Mouse (Mus musculus): ENCODE data around the gene Capns2. TPM values are rescaled to one million over a fixed set of nuclear protein-coding genes. Genes with fewer than 3 reads are reported as not detected.

Capns2 gene
- polyA plus RNA-seq, 1 experiment from 2014 or later: 0.42 TPM

DNA sequence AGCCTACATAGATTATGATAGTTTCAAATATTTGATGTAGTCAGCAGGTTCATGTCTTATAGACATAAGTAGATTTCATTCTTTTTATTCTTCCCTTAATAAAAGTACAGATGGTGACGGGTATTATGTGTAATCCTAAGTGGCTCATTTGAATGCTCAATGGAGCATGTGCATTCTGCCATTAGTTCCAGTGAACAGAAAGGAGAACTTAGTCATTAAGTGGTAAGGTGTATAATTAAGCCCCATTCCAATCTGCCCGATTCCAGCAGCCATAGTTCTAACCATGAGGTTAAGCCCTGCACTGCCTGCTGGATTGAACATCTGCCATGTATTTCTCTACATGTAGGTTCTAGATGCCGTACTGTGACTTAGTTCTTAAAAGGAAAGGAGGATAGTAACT is 20.6 kb downstream of the Capns2 start:
- no peak overlapping the region for H3K4me2 ChIP-seq (ENCODE audit: low read depth, low read length)
- H3K9ac ChIP-seq (replicated peaks; ENCODE audit: low read depth, low read length): no peak overlapping the region
- ATAC-seq (ENCODE audit: low read depth): no peak
- no peaks in the 10 kb centered on the region for H3K27me3 ChIP-seq (ENCODE audit: control insufficient read depth, insufficient read depth, low read length)
- no peak overlapping the region for H3K27ac ChIP-seq (ENCODE audit: low read depth, low read length)
- no peaks in the 10 kb centered on the region for H3K9me3 ChIP-seq (ENCODE audit: control insufficient read depth, low read length)
- H3K4me1 ChIP-seq (ENCODE audit: control insufficient read depth, insufficient read depth, low read length): no peaks in the 10 kb centered on the region
- no peak overlapping the region for H3K4me3 ChIP-seq (ENCODE audit: low read depth, low read length)
- 49% methylated on average over 3 of the region's 3 CpGs for WGBS
- H3K36me3 ChIP-seq (ENCODE audit: control insufficient read depth, insufficient read depth, low read length): no peaks in the 10 kb centered on the region

DNA sequence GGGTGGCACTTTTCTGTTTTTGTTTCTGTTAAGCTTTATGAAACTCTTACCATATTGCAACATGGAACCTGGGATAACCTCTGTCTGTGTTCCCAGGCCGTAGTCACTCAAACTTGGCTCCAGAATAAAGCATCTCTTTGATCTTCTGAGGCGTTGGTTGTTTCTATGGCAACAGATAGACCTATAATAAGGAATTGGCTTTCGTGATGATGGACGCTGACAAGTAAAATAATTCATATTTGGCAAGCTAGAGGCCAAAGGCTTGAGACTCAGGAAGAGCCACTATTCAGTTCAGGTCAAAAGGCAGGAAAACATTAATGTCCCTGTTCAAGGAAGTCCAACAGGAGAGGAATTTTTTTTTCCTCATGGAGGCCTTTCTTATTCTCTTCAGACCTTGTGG is 27.8 kb downstream of the Capns2 start:
- H3K27me3 ChIP-seq (ENCODE audit: control insufficient read depth, insufficient read depth, low read length): no peaks in the 10 kb centered on the region
- H3K27ac ChIP-seq (ENCODE audit: low read depth, low read length): no peak overlapping the region
- no peak overlapping the region for H3K4me2 ChIP-seq (ENCODE audit: low read depth, low read length)
- H3K4me1 ChIP-seq (ENCODE audit: control insufficient read depth, insufficient read depth, low read length): no peaks in the 10 kb centered on the region
- no peak for ATAC-seq (ENCODE audit: low read depth)
- WGBS: 76% methylated on average over 4 of the region's 4 CpGs
- 0 out of 2 replicates have a peak, but pooled peaks cover 4% of the 10 kb centered on the region for H3K9me3 ChIP-seq (ENCODE audit: control insufficient read depth, low read length)
- no peaks in the 10 kb centered on the region for H3K36me3 ChIP-seq (ENCODE audit: control insufficient read depth, insufficient read depth, low read length)
- no peak overlapping the region for H3K9ac ChIP-seq (replicated peaks; ENCODE audit: low read depth, low read length)
- H3K4me3 ChIP-seq (ENCODE audit: low read depth, low read length): no peak overlapping the region

DNA sequence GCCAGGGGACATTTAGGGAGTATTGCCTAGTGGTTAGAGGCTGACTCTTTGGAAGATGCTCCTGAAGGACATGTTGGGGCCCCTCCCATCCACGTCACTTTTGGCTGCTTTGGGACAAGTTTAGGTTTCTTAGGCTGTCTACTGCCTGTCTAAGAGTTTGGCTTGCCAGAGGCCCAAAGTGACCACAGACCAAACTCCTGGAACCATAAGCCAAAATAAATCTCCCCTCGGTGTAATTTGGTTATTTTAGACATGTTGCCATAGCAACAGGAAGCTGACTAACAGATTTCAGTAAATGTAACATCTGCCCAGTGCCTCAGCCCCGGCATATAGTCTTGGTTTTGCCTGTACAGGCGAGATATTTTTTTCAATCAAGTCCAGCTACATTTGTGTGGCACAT is 36.8 kb downstream of the Capns2 start:
- Histone ChIP-seq H3K9ac (replicated peaks; ENCODE audit: low read depth, low read length) (no peak overlapping the region), H3K27ac (ENCODE audit: low read depth, low read length) (no peak overlapping the region), H3K4me3 (ENCODE audit: low read depth, low read length) (no peak overlapping the region), H3K27me3 (ENCODE audit: control insufficient read depth, insufficient read depth, low read length) (no peaks in the 10 kb centered on the region), H3K9me3 (ENCODE audit: control insufficient read depth, low read length) (no peaks in the 10 kb centered on the region), H3K4me1 (ENCODE audit: control insufficient read depth, insufficient read depth, low read length) (no peaks in the 10 kb centered on the region), H3K36me3 (ENCODE audit: control insufficient read depth, insufficient read depth, low read length) (no peaks in the 10 kb centered on the region), H3K4me2 (ENCODE audit: low read depth, low read length) (no peak overlapping the region)
- ATAC-seq (ENCODE audit: low read depth): no peak
- 84% methylated on average over 4 of the region's 4 CpGs for WGBS

DNA sequence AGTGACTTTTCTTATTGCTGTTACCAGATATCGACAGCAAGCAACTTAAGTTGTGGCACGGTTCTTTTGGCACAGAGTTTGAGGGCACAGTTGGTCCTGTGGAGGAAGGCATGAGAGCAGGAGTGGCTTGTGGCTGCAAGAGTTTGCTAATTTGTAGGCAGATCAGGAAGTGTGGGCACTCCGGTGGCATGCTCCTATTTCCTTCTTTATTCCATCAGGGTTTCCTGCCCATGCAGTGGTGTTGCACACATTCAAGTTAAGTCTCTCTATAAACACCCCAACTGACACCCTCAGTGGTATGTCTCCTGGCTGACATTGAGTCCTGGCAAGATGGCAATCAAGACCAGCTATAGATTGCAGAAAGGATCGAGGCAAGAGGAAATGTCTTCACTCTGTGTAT is 47.9 kb downstream of the Capns2 start:
- H3K27me3 ChIP-seq (ENCODE audit: control insufficient read depth, insufficient read depth, low read length): no peaks in the 10 kb centered on the region
- no peaks in the 10 kb centered on the region for H3K4me1 ChIP-seq (ENCODE audit: control insufficient read depth, insufficient read depth, low read length)
- no peak overlapping the region for H3K27ac ChIP-seq (ENCODE audit: low read depth, low read length)
- no peaks in the 10 kb centered on the region for H3K36me3 ChIP-seq (ENCODE audit: control insufficient read depth, insufficient read depth, low read length)
- WGBS: 88% methylated on average over 4 of the region's 4 CpGs
- no peaks in the 10 kb centered on the region for H3K9me3 ChIP-seq (ENCODE audit: control insufficient read depth, low read length)
- H3K4me2 ChIP-seq (ENCODE audit: low read depth, low read length): no peak overlapping the region
- H3K9ac ChIP-seq (replicated peaks; ENCODE audit: low read depth, low read length): no peak overlapping the region
- H3K4me3 ChIP-seq (ENCODE audit: low read depth, low read length): no peak overlapping the region
- no peak for ATAC-seq (ENCODE audit: low read depth)

DNA sequence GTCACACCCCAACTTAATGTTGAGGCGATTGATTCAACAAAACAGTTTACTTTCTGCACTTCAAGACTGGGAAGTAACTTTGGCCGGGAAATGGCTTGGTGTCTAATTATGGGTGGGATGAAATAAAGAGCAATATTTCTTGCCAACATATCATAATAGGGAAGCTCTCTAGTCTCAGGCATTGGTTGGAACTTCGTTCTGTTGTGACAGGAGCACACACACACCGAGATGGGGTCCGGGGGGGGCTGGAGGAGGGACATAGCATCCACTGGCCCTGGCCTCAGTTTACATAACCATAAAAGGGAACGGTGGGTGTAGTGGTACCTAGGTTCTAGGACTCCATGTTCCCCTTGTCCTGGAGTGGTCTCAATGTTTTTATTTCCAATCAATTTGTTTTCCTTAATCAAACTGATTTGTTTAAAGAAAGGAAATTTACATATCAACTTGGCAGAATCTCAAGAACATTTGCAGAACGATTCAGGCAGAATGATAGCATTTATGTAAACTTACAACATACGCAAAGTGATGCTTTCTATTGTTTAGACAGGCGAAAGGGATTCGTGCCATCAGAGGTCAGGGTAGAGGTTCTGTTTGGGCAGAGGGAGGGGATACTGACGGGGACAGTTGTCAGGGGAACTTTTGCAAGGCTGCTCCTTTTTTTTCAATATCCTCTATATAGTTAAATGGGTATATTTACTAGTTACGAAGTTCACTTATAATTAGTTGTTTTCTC is 49.6 kb downstream of the Capns2 start:
- Histone ChIP-seq H3K27me3 (ENCODE audit: control insufficient read depth, insufficient read depth, low read length) (no peaks in the 10 kb centered on the region), H3K4me2 (ENCODE audit: low read depth, low read length) (no peak overlapping the region), H3K4me3 (ENCODE audit: low read depth, low read length) (no peak overlapping the region), H3K27ac (ENCODE audit: low read depth, low read length) (no peak overlapping the region), H3K9ac (replicated peaks; ENCODE audit: low read depth, low read length) (no peak overlapping the region), H3K36me3 (ENCODE audit: control insufficient read depth, insufficient read depth, low read length) (no peaks in the 10 kb centered on the region), H3K4me1 (ENCODE audit: control insufficient read depth, insufficient read depth, low read length) (no peaks in the 10 kb centered on the region), H3K9me3 (ENCODE audit: control insufficient read depth, low read length) (no peaks in the 10 kb centered on the region)
- ATAC-seq (ENCODE audit: low read depth): no peak
- 76% methylated on average over 12 of the region's 12 CpGs for WGBS

Small RNA genes within 50 kb of the gene (microRNA-seq; reads per million reads assigned to microRNA genes)
- gene Gm22151: not detected

Other genes with a start within 250 kb of the Capns2 start
- gene Irx6, start 227.1 kb upstream of the Capns2 start, polyA plus RNA-seq (2014; fragmentation: Nextera tagmentation; extraction: Ambion mirVana): 0.67 and 1.8 TPM in 2 replicates
- 16.9 and 42.8 TPM in 2 replicates for gene Mmp2, start 74.1 kb upstream of the Capns2 start, polyA plus RNA-seq (2014; fragmentation: Nextera tagmentation; extraction: Ambion mirVana)
- gene Lpcat2, start 46.1 kb upstream of the Capns2 start, polyA plus RNA-seq (2014; fragmentation: Nextera tagmentation; extraction: Ambion mirVana): 13.1 and 13.8 TPM in 2 replicates
- 0.05 TPM in 1 of 2 replicates, not detected in the other for gene Slc6a2, start 58.7 kb downstream of the Capns2 start, polyA plus RNA-seq (2014; fragmentation: Nextera tagmentation; extraction: Ambion mirVana)
- gene Ces1a, start 146.8 kb downstream of the Capns2 start, polyA plus RNA-seq (2014; fragmentation: Nextera tagmentation; extraction: Ambion mirVana): not detected in 2 replicates
- gene Ces1b, start 178.6 kb downstream of the Capns2 start, polyA plus RNA-seq (2014; fragmentation: Nextera tagmentation; extraction: Ambion mirVana): not detected in 2 replicates
- gene Ces1c, start 229.9 kb downstream of the Capns2 start, polyA plus RNA-seq (2014; fragmentation: Nextera tagmentation; extraction: Ambion mirVana): not detected in 2 replicates

All from neural tube, embryonic 14.5 days (tissue).